Mouse (Mus musculus) retina, postnatal 1 day (tissue): ENCODE measurements around the gene Stard5.

Experiments used
- DNase-seq: peaks from one replicate; pipeline ENCODE4 v3.0.0-alpha.2; 2012

The Stard5 gene

GRCm38 (mm10) chr7:83631828-83632681, at the start of gene Stard5:
Stard5 (plus strand) TSS chr7:83631959.
- DNase-seq = peak; percentile 95

GRCm38 (mm10) chr7:83584639-83585471, 46.9 kb upstream of the Stard5 start, which contains the start of gene Tmc3:
Tmc3 (plus strand) TSS chr7:83584927.
- DNase-seq = no peak

GRCm38 (mm10) chr7:83594056-83594455, 37.7 kb upstream of the Stard5 start:
- no peak for DNase-seq

GRCm38 (mm10) chr7:83597063-83597462, 34.7 kb upstream of the Stard5 start:
- DNase-seq = no peak

- no peak for DNase-seq
These were observed 32.5 kb upstream of the Stard5 start for GRCm38 (mm10) chr7:83598997-83599912.

- DNase-seq = peak; percentile 44
These were observed 31.9 kb upstream of the Stard5 start for GRCm38 (mm10) chr7:83599913-83600286.

- DNase-seq = peak; percentile 15
These were observed 27.4 kb upstream of the Stard5 start for GRCm38 (mm10) chr7:83604180-83604944.

GRCm38 (mm10) chr7:83606796-83607195, 25.0 kb upstream of the Stard5 start:
- DNase-seq = no peak

- DNase-seq = no peak
These were observed 21.9 kb upstream of the Stard5 start for GRCm38 (mm10) chr7:83609891-83610290.

GRCm38 (mm10) chr7:83611886-83612285, 19.9 kb upstream of the Stard5 start:
- DNase-seq = no peak

- no peak for DNase-seq
These were observed 16.5 kb upstream of the Stard5 start for GRCm38 (mm10) chr7:83615272-83615671.

- DNase-seq = no peak
These were observed 15.9 kb upstream of the Stard5 start for GRCm38 (mm10) chr7:83615815-83616214.

GRCm38 (mm10) chr7:83616268-83616667, 15.5 kb upstream of the Stard5 start:
- DNase-seq = no peak

- DNase-seq = no peak
These were observed 13.1 kb upstream of the Stard5 start for GRCm38 (mm10) chr7:83618709-83619108.

GRCm38 (mm10) chr7:83622582-83622981, 9.2 kb upstream of the Stard5 start:
- DNase-seq = no peak

GRCm38 (mm10) chr7:83624065-83624464, 7.7 kb upstream of the Stard5 start:
- no peak for DNase-seq

GRCm38 (mm10) chr7:83626557-83627257, 5.1 kb upstream of the Stard5 start:
- DNase-seq = no peak

GRCm38 (mm10) chr7:83627369-83627768, 4.4 kb upstream of the Stard5 start:
- DNase-seq = no peak

- peak; percentile 37 for DNase-seq
These were observed 509 bp upstream of the Stard5 start for GRCm38 (mm10) chr7:83631073-83631827.

GRCm38 (mm10) chr7:83632682-83633120, 942 bp downstream of the Stard5 start:
- no peak for DNase-seq
